Mouse (Mus musculus): ENCODE data around the gene Siglec1.

DNA sequence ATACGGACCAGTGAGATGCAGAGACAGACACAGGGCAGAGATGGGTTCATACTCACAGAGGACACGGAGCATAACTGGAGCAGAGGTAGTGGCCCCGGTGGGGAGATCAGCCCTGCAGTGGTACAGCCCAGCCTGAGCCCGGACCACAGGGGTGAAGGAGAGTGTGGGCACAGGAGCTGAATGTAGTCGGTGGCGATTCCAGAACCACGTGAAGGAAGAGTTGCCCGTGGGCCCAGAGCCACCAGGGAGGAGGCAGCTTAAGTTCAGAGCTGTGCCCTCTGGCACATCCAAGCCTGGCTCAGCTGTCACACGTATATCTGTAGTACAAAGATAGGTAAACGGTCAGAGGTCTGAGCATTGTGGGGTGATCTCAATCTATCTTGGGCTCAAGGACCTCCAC is 14.0 kb downstream of the Siglec1 start:
- no peak for TF ChIP-seq CTCF (IDR thresholded peaks at IDR 0.05; ENCODE audit: control insufficient read depth, insufficient read depth, insufficient replicate concordance, low read depth, low read length)
- TF ChIP-seq POLR2A (IDR thresholded peaks at IDR 0.05; ENCODE audit: control insufficient read depth, low read depth, low read length): no peak

Measured in testis, adult 2 months (tissue).